Comparison of ENCODE assay signal across 11 mouse cellular contexts in the genomic region with DNA sequence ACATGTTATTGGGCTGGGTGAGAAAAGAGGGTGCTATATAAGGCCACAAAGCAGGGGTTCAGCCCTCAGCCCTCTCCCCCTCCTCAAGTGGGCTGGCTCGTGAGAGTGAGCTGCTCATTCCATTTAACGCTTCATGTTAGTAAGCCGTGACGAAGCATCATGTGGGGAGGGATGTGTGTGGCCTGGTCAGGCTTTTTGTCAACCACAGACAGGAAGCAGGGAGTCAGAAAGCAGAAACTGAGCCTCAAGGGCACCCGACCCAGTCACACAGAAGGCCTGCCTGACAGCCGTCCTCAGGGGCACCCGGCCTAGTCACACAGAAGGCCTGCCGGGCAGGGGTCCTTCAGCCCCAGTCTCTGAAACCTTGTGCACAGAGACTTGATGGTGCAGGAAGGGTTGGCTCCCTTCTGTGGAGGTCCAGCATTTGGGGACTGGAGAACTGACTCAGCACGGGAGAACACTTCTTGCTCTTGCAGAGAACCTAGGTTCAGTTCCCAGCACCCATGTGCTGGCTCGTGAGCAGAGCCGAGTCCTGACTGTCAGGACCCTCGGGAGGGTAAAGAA. TPM values are rescaled to one million over a fixed set of nuclear protein-coding genes. Genes with fewer than 3 reads are reported as not detected.
DNase-seq lines count a peak whose midpoint lies in the region; ATAC-seq and TF ChIP-seq lines count a peak whose summit lies in the region.
"Had no signal": no experiment of that assay in that cellular context is flagged by ENCODE, and none has a peak within 500 bp of the region (broad histone marks: within the 10 kb centered on the region; RNA-seq: fewer than 3 reads in every experiment).

No protein-coding gene starts in this region.

- H3K27me3 ChIP-seq in kidney, embryonic 14.5 days (ENCODE audit: control insufficient read depth, insufficient read depth, low read length): no peaks in the 10 kb centered on the region
- no peaks in the 10 kb centered on the region for H3K27me3 ChIP-seq in megakaryocyte, embryonic 14.5 days (replicated peaks)

- H3K9ac ChIP-seq in kidney, embryonic 14.5 days (ENCODE audit: low read depth, low read length): no peak overlapping the region
- H3K9ac ChIP-seq: forebrain, postnatal 0 days; hindbrain, embryonic 14.5 days had no signal

- no peak overlapping the region for H3K4me3 ChIP-seq in kidney, embryonic 14.5 days (ENCODE audit: low read length)
- no peak overlapping the region for H3K4me3 ChIP-seq in bone marrow, adult 2 months (replicated peaks; ENCODE audit: control insufficient read depth, low read depth, low read length)
- peak overlapping the region; percentile 86 for H3K4me3 ChIP-seq in megakaryocyte, embryonic 14.5 days (replicated peaks)

- ATAC-seq in kidney, embryonic 14.5 days (ENCODE audit: low FRiP score, low TSS enrichment): no peak
- ATAC-seq: forebrain, postnatal 0 days; midbrain, embryonic 16.5 days had no signal

- H3K4me1 ChIP-seq in kidney, embryonic 14.5 days (ENCODE audit: control insufficient read depth, insufficient read depth, low read length): no peaks in the 10 kb centered on the region
- H3K4me1 ChIP-seq in bone marrow, adult 2 months (ENCODE audit: control insufficient read depth, insufficient read depth, low read length): peaks cover 22% of the 10 kb centered on the region
- peaks cover 96% of the 10 kb centered on the region for H3K4me1 ChIP-seq in megakaryocyte, embryonic 14.5 days

- TF ChIP-seq CTCF in bone marrow, adult 2 months (IDR thresholded peaks at IDR 0.05; ENCODE audit: control insufficient read depth, insufficient read depth, low read length): no peak

- TF ChIP-seq POLR2A in bone marrow, adult 2 months (IDR thresholded peaks at IDR 0.05; ENCODE audit: borderline replicate concordance, control insufficient read depth, low read depth, low read length): no peak

- no peak for DNase-seq in kidney, adult 8-10 months
- DNase-seq in CD4-positive, CD25-positive, alpha-beta regulatory T cell, adult 2 months (ENCODE audit: low read depth, low spot score): peak; percentile 47
- DNase-seq in right cerebral cortex, postnatal 10 days (ENCODE audit: low spot score in 2 of 2): no peak
- DNase-seq in cerebellum, postnatal 36 days: no peak
- no peak for DNase-seq in kidney, adult 11 months
- DNase-seq: forebrain, postnatal 0 days had no signal

- H3K4me2 ChIP-seq in kidney, embryonic 14.5 days (replicated peaks; ENCODE audit: low read depth, low read length): no peak overlapping the region
- H3K4me2 ChIP-seq: hindbrain, embryonic 14.5 days had no signal

- H3K27ac ChIP-seq in kidney, embryonic 14.5 days (ENCODE audit: low read depth, low read length): 0 out of 2 replicates have a peak overlapping the region, but pooled peaks have one; percentile 8
- H3K27ac ChIP-seq in bone marrow, adult 2 months (ENCODE audit: control insufficient read depth, insufficient read depth, low read depth, low read length, poor library complexity): peak overlapping the region; percentile 62
- H3K27ac ChIP-seq: hindbrain, embryonic 14.5 days had no signal

- no peaks in the 10 kb centered on the region for H3K9me3 ChIP-seq in kidney, embryonic 14.5 days (ENCODE audit: control insufficient read depth, low read length)
- no peaks in the 10 kb centered on the region for H3K9me3 ChIP-seq in megakaryocyte, embryonic 14.5 days

- H3K36me3 ChIP-seq in kidney, embryonic 14.5 days (ENCODE audit: control insufficient read depth, insufficient read depth, low read length): peaks cover 49% of the 10 kb centered on the region
- H3K36me3 ChIP-seq in megakaryocyte, embryonic 14.5 days (replicated peaks; ENCODE audit: low read length): peaks cover 95% of the 10 kb centered on the region

- WGBS in kidney, embryonic 14.5 days: 77% methylated on average over 12 of the region's 12 CpGs
- 6% methylated on average over 12 of the region's 12 CpGs for WGBS in bone marrow, adult 2 months

RNA-seq across cellular contexts. Expression of gene B230217C12Rik, which starts 10.6 kb away (rescaled TPM):
- 8.6 and 11.3 TPM in 2 replicates for polyA plus RNA-seq in kidney, embryonic 14.5 days (2014; fragmentation: Nextera tagmentation; extraction: Ambion mirVana)
- not detected in 2 replicates for polyA plus RNA-seq in bone marrow, adult 2 months (2011; ENCODE audit: insufficient read depth, insufficient read length, low replicate concordance, missing spikeins)
- 1.7 TPM in 1 of 2 replicates, not detected in the other for polyA plus RNA-seq in megakaryocyte, embryonic 14.5 days (2012; ENCODE audit: insufficient read depth, low replicate concordance)

RNA-seq across cellular contexts. Expression of gene Lasp1, which starts 31.2 kb away (rescaled TPM):
- 46.9 and 57.2 TPM in 2 replicates for polyA plus RNA-seq in kidney, embryonic 14.5 days (2014; fragmentation: Nextera tagmentation; extraction: Ambion mirVana)
- polyA plus RNA-seq in bone marrow, adult 2 months (2011; ENCODE audit: insufficient read depth, insufficient read length, low replicate concordance, missing spikeins): 48.1 and 99.2 TPM in 2 replicates
- 51.2 and 77.7 TPM in 2 replicates for polyA plus RNA-seq in megakaryocyte, embryonic 14.5 days (2012; ENCODE audit: insufficient read depth, low replicate concordance)

RNA-seq across cellular contexts. Expression of gene Rpl23, which starts 47.8 kb away (rescaled TPM):
- 695 and 947 TPM in 2 replicates for polyA plus RNA-seq in kidney, embryonic 14.5 days (2014; fragmentation: Nextera tagmentation; extraction: Ambion mirVana)
- polyA plus RNA-seq in bone marrow, adult 2 months (2011; ENCODE audit: insufficient read depth, insufficient read length, low replicate concordance, missing spikeins): 550 and 853 TPM in 2 replicates
- 25.9 and 294 TPM in 2 replicates for polyA plus RNA-seq in megakaryocyte, embryonic 14.5 days (2012; ENCODE audit: insufficient read depth, low replicate concordance)

RNA-seq across cellular contexts. Expression of gene Fbxo47, which starts 54.0 kb away (rescaled TPM):
- 0.33 and 0.47 TPM in 2 replicates for polyA plus RNA-seq in kidney, embryonic 14.5 days (2014; fragmentation: Nextera tagmentation; extraction: Ambion mirVana)
- not detected in 2 replicates for polyA plus RNA-seq in bone marrow, adult 2 months (2011; ENCODE audit: insufficient read depth, insufficient read length, low replicate concordance, missing spikeins)
- not detected in 2 replicates for polyA plus RNA-seq in megakaryocyte, embryonic 14.5 days (2012; ENCODE audit: insufficient read depth, low replicate concordance)

RNA-seq across cellular contexts. Expression of gene 1700001P01Rik, which starts 54.3 kb away (rescaled TPM):
- 0.56 TPM in 1 of 2 replicates, not detected in the other for polyA plus RNA-seq in kidney, embryonic 14.5 days (2014; fragmentation: Nextera tagmentation; extraction: Ambion mirVana)
- not detected in 2 replicates for polyA plus RNA-seq in bone marrow, adult 2 months (2011; ENCODE audit: insufficient read depth, insufficient read length, low replicate concordance, missing spikeins)
- polyA plus RNA-seq in megakaryocyte, embryonic 14.5 days (2012; ENCODE audit: insufficient read depth, low replicate concordance): not detected in 2 replicates
